ENCODE assay signal across 9 mouse cellular contexts in the genomic region with DNA sequence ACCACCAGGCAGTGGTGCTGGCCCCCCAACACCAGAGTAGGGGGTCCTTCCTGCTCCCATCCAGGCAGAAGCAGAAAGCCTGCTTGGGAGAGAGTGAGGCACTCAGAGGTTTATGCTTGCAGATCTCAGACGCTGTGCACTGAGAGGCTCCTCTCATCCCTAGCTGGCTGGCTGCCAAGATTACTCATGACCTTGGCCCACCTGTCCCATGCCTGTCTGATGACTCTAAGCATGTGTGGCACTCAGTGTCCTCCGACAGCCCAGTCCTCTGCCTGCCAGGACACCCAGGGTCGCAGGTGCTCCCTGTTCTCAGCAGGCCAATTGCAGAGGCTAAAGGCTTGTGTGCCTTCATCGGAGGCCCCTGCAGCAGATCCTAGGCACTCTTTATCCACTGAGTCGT. TPM values are rescaled to one million over a fixed set of nuclear protein-coding genes. Genes with fewer than 3 reads are reported as not detected.
DNase-seq lines count a peak whose midpoint lies in the region; ATAC-seq and TF ChIP-seq lines count a peak whose summit lies in the region.
"Had no signal": no experiment of that assay in that cellular context is flagged by ENCODE, and none has a peak within 500 bp of the region (broad histone marks: within the 10 kb centered on the region; RNA-seq: fewer than 3 reads in every experiment).

No protein-coding gene starts in this region.

- 10% methylated on average over 5 of the region's 5 CpGs for WGBS in cerebellum, adult 2 months
- 46% methylated on average over 5 of the region's 5 CpGs for WGBS in intestine, embryonic 14.5 days

- peak overlapping the region; percentile 59 for H3K27ac ChIP-seq in cerebellum, adult 2 months (ENCODE audit: insufficient read depth, low read length)
- H3K27ac ChIP-seq in intestine, embryonic 14.5 days (ENCODE audit: low read depth), result no peak overlapping the region

- no peak overlapping the region for H3K4me2 ChIP-seq in intestine, embryonic 14.5 days (ENCODE audit: low read length)

- no peak overlapping the region for H3K9ac ChIP-seq in intestine, embryonic 14.5 days (ENCODE audit: low read length)

- ATAC-seq in intestine, embryonic 14.5 days (replicated peaks; ENCODE audit: low FRiP score, low TSS enrichment, low read depth), result peak; percentile 60

- H3K4me1 ChIP-seq in E14TG2a.4 (replicated peaks; ENCODE audit: low read depth, low read length), result peaks cover 53% of the 10 kb centered on the region
- peaks cover 26% of the 10 kb centered on the region for H3K4me1 ChIP-seq in cerebellum, adult 2 months (ENCODE audit: control insufficient read depth, insufficient read depth, low read length)
- H3K4me1 ChIP-seq in intestine, embryonic 14.5 days (replicated peaks; ENCODE audit: control insufficient read depth, insufficient read depth, low read length), result peaks cover 8% of the 10 kb centered on the region; the same call in 1 of the 2 replicates

- intact Hi-C loops in heart, postnatal 36 days (cut with DNase I), result no loop called here

- no peak for TF ChIP-seq POLR2A in cerebellum, adult 2 months (IDR thresholded peaks at IDR 0.05; ENCODE audit: borderline replicate concordance, insufficient read depth, low read length)

- H3K9me3 ChIP-seq in E14TG2a.4 (ENCODE audit: low read length), result no peaks in the 10 kb centered on the region
- H3K9me3 ChIP-seq in intestine, embryonic 14.5 days (ENCODE audit: control insufficient read depth, low read length), result no peaks in the 10 kb centered on the region

- peaks cover 45% of the 10 kb centered on the region for H3K27me3 ChIP-seq in E14TG2a.4 (ENCODE audit: insufficient read depth, low read length)
- no peaks in the 10 kb centered on the region for H3K27me3 ChIP-seq in cerebellum, adult 2 months (ENCODE audit: control insufficient read depth, insufficient read depth, low read length)
- H3K27me3 ChIP-seq in intestine, embryonic 14.5 days (replicated peaks; ENCODE audit: control insufficient read depth, insufficient read depth, low read length), result no peaks in the 10 kb centered on the region

- peak overlapping the region; percentile 55 for H3K4me3 ChIP-seq in E14TG2a.4 (replicated peaks; ENCODE audit: low read length)
- H3K4me3 ChIP-seq in cerebellum, adult 2 months (replicated peaks; ENCODE audit: insufficient read depth, low read depth, low read length), result no peak overlapping the region
- H3K4me3 ChIP-seq in intestine, embryonic 14.5 days (ENCODE audit: low read depth, low read length), result no peak overlapping the region

- no peak for TF ChIP-seq CTCF in E14TG2a.4 (conservative IDR thresholded peaks at IDR 0.05; ENCODE audit: low read length)
- no peak for TF ChIP-seq CTCF in cerebellum, adult 2 months (IDR thresholded peaks at IDR 0.05; ENCODE audit: borderline replicate concordance, insufficient read depth, low read depth, low read length)

- H3K36me3 ChIP-seq in E14TG2a.4 (ENCODE audit: insufficient read depth, low read length), result no peaks in the 10 kb centered on the region
- H3K36me3 ChIP-seq in intestine, embryonic 14.5 days (ENCODE audit: control insufficient read depth, insufficient read depth, low read length), result no peaks in the 10 kb centered on the region

- peak; percentile 58 to 65 for DNase-seq in heart, adult 18-20 months
- DNase-seq in heart, postnatal 36 days, result no peak
- peak; percentile 79 to 87 for DNase-seq in cerebellum, adult 2 months
- peak; percentile 72 for DNase-seq in intestine, embryonic 14.5 days (ENCODE audit: low spot score)
- no peak for DNase-seq in frontal cortex, postnatal 25 days (ENCODE audit: low spot score in 2 of 2)
- no peak for DNase-seq in embryo, embryonic 9.5 days (ENCODE audit: extremely low spot score)
- no peak for DNase-seq in B cell, adult 2 months

RNA-seq across cellular contexts. Expression of gene Tmem52, which starts 4.4 kb away (rescaled TPM):
- 1 to 10 TPM; 4.8 to 6.4 TPM for total RNA-seq in heart, adult 18-20 months (2021)
- 1 to 10 TPM; 4.5 to 10.0 TPM for total RNA-seq in heart, postnatal 36 days (2021)
- polyA plus RNA-seq in cerebellum, adult 2 months (2012; rRNA removed), result 9.4 and 12.1 TPM in 2 replicates
- polyA plus RNA-seq in intestine, embryonic 14.5 days (2014; fragmentation: Nextera tagmentation; extraction: Ambion mirVana), result 0.40 and 0.46 TPM in 2 replicates
- total RNA-seq: hematopoietic stem cell, adult 5-6 weeks had no signal

RNA-seq across cellular contexts. Expression of gene Gnb1, which starts 17.8 kb away (rescaled TPM):
- total RNA-seq in heart, adult 18-20 months (2021), result 100 to 1,000 TPM; 144 to 197 TPM
- 100 to 1,000 TPM; 176 to 187 TPM for total RNA-seq in heart, postnatal 36 days (2021)
- 512 and 552 TPM in 2 replicates for polyA plus RNA-seq in cerebellum, adult 2 months (2012; rRNA removed)
- 503 and 504 TPM in 2 replicates for polyA plus RNA-seq in intestine, embryonic 14.5 days (2014; fragmentation: Nextera tagmentation; extraction: Ambion mirVana)

Comparison
In these comparisons a context has a peak if more than half of its experiments do, and no peak if none do; other contexts are left out.
1. DNase-seq: peak in heart, adult 18-20 months (2 of 2), cerebellum, adult 2 months (2 of 2) and intestine, embryonic 14.5 days (single experiment); none in heart, postnatal 36 days (0 of 2), frontal cortex, postnatal 25 days (0 of 2), embryo, embryonic 9.5 days (single experiment) and B cell, adult 2 months (0 of 2).